30 mouse cellular contexts compared by ENCODE assay signal in the genomic region with DNA sequence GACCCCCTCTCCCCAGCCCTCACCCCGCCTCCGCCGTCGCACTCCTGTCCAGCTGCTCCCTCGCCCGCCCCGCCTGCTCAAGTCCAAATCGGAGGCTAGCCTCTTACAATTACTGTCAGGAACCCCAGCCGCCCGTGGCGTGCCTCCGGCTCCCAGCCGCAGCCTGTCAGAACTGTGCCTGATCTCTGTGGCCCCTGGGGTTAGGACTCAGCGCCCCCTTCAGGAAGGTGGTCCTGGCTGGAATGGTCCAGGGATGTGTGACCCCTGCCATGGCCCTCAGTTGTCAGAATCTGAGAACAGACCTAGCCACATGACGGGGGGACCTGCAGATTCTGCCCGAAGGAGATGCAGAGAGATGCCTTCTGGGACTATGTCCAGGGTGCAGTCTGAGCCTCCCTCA. TPM values are rescaled to one million over a fixed set of nuclear protein-coding genes. Genes with fewer than 3 reads are reported as not detected.
DNase-seq lines count a peak whose midpoint lies in the region; ATAC-seq and TF ChIP-seq lines count a peak whose summit lies in the region.
"Had no signal": no experiment of that assay in that cellular context is flagged by ENCODE, and none has a peak within 500 bp of the region (broad histone marks: within the 10 kb centered on the region; RNA-seq: fewer than 3 reads in every experiment).

No protein-coding gene starts in this region.

- no peak for DNase-seq in hindbrain, embryonic 11.5 days (ENCODE audit: low spot score)
- DNase-seq in hindbrain, embryonic 14.5 days (ENCODE audit: low spot score), result no peak
- DNase-seq in liver, embryonic 14.5 days (ENCODE audit: low read depth in 3 of 3, low spot score in 3 of 3), result no peak
- DNase-seq in liver, embryonic 11.5 days (ENCODE audit: low spot score), result no peak
- DNase-seq in ZHBTc4 (ENCODE audit: low read depth, low spot score), result peak; percentile 54
- DNase-seq in right cerebral cortex, postnatal 4 days, result no peak
- DNase-seq: adrenal gland, adult 8-10 months; cerebellum, adult 2 months; cerebellum, postnatal 25 days; forebrain, postnatal 0 days; heart, postnatal 14 days; kidney, adult 9 months; kidney, postnatal 14 days; liver; lung, postnatal 4 days; right cerebral cortex, adult 18-20 months; thymus, postnatal 14 days had no signal

- no peaks in the 10 kb centered on the region for H3K9me3 ChIP-seq in hindbrain, embryonic 11.5 days (ENCODE audit: control insufficient read depth, low read length)
- H3K9me3 ChIP-seq in hindbrain, embryonic 14.5 days (ENCODE audit: control insufficient read depth, low read length), result no peaks in the 10 kb centered on the region
- H3K9me3 ChIP-seq in liver, embryonic 14.5 days (ENCODE audit: control insufficient read depth, low read length), result no peaks in the 10 kb centered on the region
- no peaks in the 10 kb centered on the region for H3K9me3 ChIP-seq in liver, embryonic 11.5 days (ENCODE audit: control insufficient read depth, low read length)
- H3K9me3 ChIP-seq in E14TG2a.4 (ENCODE audit: low read length), result no peaks in the 10 kb centered on the region
- H3K9me3 ChIP-seq: embryonic facial prominence, embryonic 10.5 days; embryonic facial prominence, embryonic 15.5 days; forebrain, embryonic 12.5 days; hindbrain, embryonic 13.5 days; midbrain, embryonic 12.5 days; neural tube, embryonic 15.5 days had no signal

- no peak overlapping the region for H3K27ac ChIP-seq in hindbrain, embryonic 11.5 days (ENCODE audit: low read depth, low read length)
- no peak overlapping the region for H3K27ac ChIP-seq in hindbrain, embryonic 14.5 days
- no peak overlapping the region for H3K27ac ChIP-seq in liver, embryonic 14.5 days
- no peak overlapping the region for H3K27ac ChIP-seq in liver, embryonic 11.5 days (ENCODE audit: low read depth, low read length)
- H3K27ac ChIP-seq: embryonic facial prominence, embryonic 10.5 days; embryonic facial prominence, embryonic 15.5 days; forebrain, embryonic 12.5 days; hindbrain, embryonic 13.5 days; midbrain, embryonic 12.5 days; neural tube, embryonic 15.5 days had no signal

- H3K27me3 ChIP-seq in hindbrain, embryonic 11.5 days (ENCODE audit: control insufficient read depth, insufficient read depth, low read length), result peaks cover 50% of the 10 kb centered on the region
- peaks cover 54% of the 10 kb centered on the region for H3K27me3 ChIP-seq in hindbrain, embryonic 14.5 days (ENCODE audit: control insufficient read depth, insufficient read depth, low read length)
- H3K27me3 ChIP-seq in liver, embryonic 14.5 days (ENCODE audit: control insufficient read depth, insufficient read depth, low read length), result peaks cover 34% of the 10 kb centered on the region
- H3K27me3 ChIP-seq in liver, embryonic 11.5 days (replicated peaks; ENCODE audit: control insufficient read depth, insufficient read depth, low read length), result peaks cover 53% of the 10 kb centered on the region
- H3K27me3 ChIP-seq in E14TG2a.4 (ENCODE audit: insufficient read depth, low read length), result peaks cover 31% of the 10 kb centered on the region

- ATAC-seq in hindbrain, embryonic 11.5 days (ENCODE audit: low FRiP score), result peak; percentile 33; the same call in 1 of the 2 replicates
- no peak for ATAC-seq in hindbrain, embryonic 14.5 days (ENCODE audit: low FRiP score)
- no peak for ATAC-seq in liver, embryonic 14.5 days (ENCODE audit: insufficient read depth)
- ATAC-seq in liver, embryonic 11.5 days (replicated peaks; ENCODE audit: low FRiP score), result no peak
- ATAC-seq: forebrain, postnatal 0 days had no signal

- H3K4me3 ChIP-seq in hindbrain, embryonic 11.5 days (ENCODE audit: low read depth, low read length), result no peak overlapping the region
- H3K4me3 ChIP-seq in hindbrain, embryonic 14.5 days (replicated peaks; ENCODE audit: low read length), result no peak overlapping the region
- H3K4me3 ChIP-seq in liver, embryonic 14.5 days (ENCODE audit: insufficient read depth in 1 of 2, low read depth in 2 of 2, low read length in 2 of 2), result no peak overlapping the region
- H3K4me3 ChIP-seq in liver, embryonic 11.5 days (ENCODE audit: low read depth, low read length), result no peak overlapping the region
- peak overlapping the region; percentile 68 for H3K4me3 ChIP-seq in E14TG2a.4 (replicated peaks; ENCODE audit: low read length)
- H3K4me3 ChIP-seq: embryonic facial prominence, embryonic 10.5 days; embryonic facial prominence, embryonic 15.5 days; forebrain, embryonic 12.5 days; hindbrain, embryonic 13.5 days; megakaryocyte, embryonic 14.5 days; midbrain, embryonic 12.5 days; neural tube, embryonic 15.5 days had no signal

- TF ChIP-seq CTCF in liver, embryonic 14.5 days (IDR thresholded peaks at IDR 0.05; ENCODE audit: low read depth), result 0 out of 2 replicates have a peak, but pooled peaks have one; percentile 10
- peak; percentile 38 for TF ChIP-seq CTCF in E14TG2a.4 (conservative IDR thresholded peaks at IDR 0.05; ENCODE audit: low read length)

- no peaks in the 10 kb centered on the region for H3K36me3 ChIP-seq in hindbrain, embryonic 11.5 days (ENCODE audit: control insufficient read depth, insufficient read depth, low read length)
- peaks cover 23% of the 10 kb centered on the region for H3K36me3 ChIP-seq in hindbrain, embryonic 14.5 days (replicated peaks; ENCODE audit: control insufficient read depth, insufficient read depth)
- peaks cover 14% of the 10 kb centered on the region for H3K36me3 ChIP-seq in liver, embryonic 14.5 days (replicated peaks; ENCODE audit: control insufficient read depth, insufficient read depth, low read depth)
- 0 out of 2 replicates have a peak, but pooled peaks cover 5% of the 10 kb centered on the region for H3K36me3 ChIP-seq in liver, embryonic 11.5 days (ENCODE audit: control insufficient read depth, insufficient read depth, low read length)
- peaks cover 79% of the 10 kb centered on the region for H3K36me3 ChIP-seq in E14TG2a.4 (ENCODE audit: insufficient read depth, low read length)

- peaks cover 9% of the 10 kb centered on the region for H3K4me1 ChIP-seq in hindbrain, embryonic 11.5 days (replicated peaks; ENCODE audit: control insufficient read depth, insufficient read depth, low read length)
- peaks cover under 1% of the 10 kb centered on the region; the same call in 1 of the 2 replicates for H3K4me1 ChIP-seq in hindbrain, embryonic 14.5 days (replicated peaks; ENCODE audit: control insufficient read depth, insufficient read depth, low read length)
- peaks cover 22 to 24% of the 10 kb centered on the region in 2 experiments for H3K4me1 ChIP-seq in liver, embryonic 14.5 days (replicated peaks; ENCODE audit: control insufficient read depth in 2 of 2, insufficient read depth in 2 of 2, low read length in 1 of 2)
- H3K4me1 ChIP-seq in liver, embryonic 11.5 days (replicated peaks; ENCODE audit: control insufficient read depth, insufficient read depth, low read length), result peaks cover 28% of the 10 kb centered on the region
- peaks cover 62% of the 10 kb centered on the region for H3K4me1 ChIP-seq in E14TG2a.4 (replicated peaks; ENCODE audit: low read depth, low read length)

- 51% methylated on average over 16 of the region's 16 CpGs for WGBS in hindbrain, embryonic 11.5 days
- WGBS in hindbrain, embryonic 14.5 days, result 53% methylated on average over 16 of the region's 16 CpGs
- 81% methylated on average over 16 of the region's 16 CpGs for WGBS in liver, embryonic 14.5 days (ENCODE audit: insufficient replicate concordance)
- WGBS in liver, embryonic 11.5 days, result 63% methylated on average over 16 of the region's 16 CpGs

- TF ChIP-seq EP300 in liver, embryonic 14.5 days (IDR thresholded peaks at IDR 0.05; ENCODE audit: low read depth), result no peak

- no peak overlapping the region for H3K4me2 ChIP-seq in hindbrain, embryonic 11.5 days (replicated peaks; ENCODE audit: low read depth, low read length)
- H3K4me2 ChIP-seq in hindbrain, embryonic 14.5 days (replicated peaks), result no peak overlapping the region
- no peak overlapping the region for H3K4me2 ChIP-seq in liver, embryonic 14.5 days (ENCODE audit: low read depth)
- no peak overlapping the region for H3K4me2 ChIP-seq in liver, embryonic 11.5 days
- H3K4me2 ChIP-seq: embryonic facial prominence, embryonic 15.5 days; forebrain, embryonic 12.5 days; hindbrain, embryonic 13.5 days; midbrain, embryonic 12.5 days; neural tube, embryonic 15.5 days had no signal

- H3K9ac ChIP-seq in hindbrain, embryonic 11.5 days (ENCODE audit: low read depth, low read length), result no peak overlapping the region
- no peak overlapping the region for H3K9ac ChIP-seq in hindbrain, embryonic 14.5 days
- H3K9ac ChIP-seq in liver, embryonic 14.5 days (replicated peaks), result no peak overlapping the region
- H3K9ac ChIP-seq in liver, embryonic 11.5 days (ENCODE audit: low read depth, low read length), result no peak overlapping the region
- H3K9ac ChIP-seq: embryonic facial prominence, embryonic 15.5 days; forebrain, embryonic 12.5 days; forebrain, postnatal 0 days; hindbrain, embryonic 13.5 days; midbrain, embryonic 12.5 days; neural tube, embryonic 15.5 days had no signal

RNA-seq across cellular contexts. Expression of a gene that starts 1.7 kb away (rescaled TPM):
- polyA plus RNA-seq in hindbrain, embryonic 11.5 days (2014; fragmentation: Nextera tagmentation; extraction: Ambion mirVana), result 0.18 and 0.28 TPM in 2 replicates
- 0.94 and 0.95 TPM in 2 replicates for polyA plus RNA-seq in hindbrain, embryonic 14.5 days (2014; fragmentation: Nextera tagmentation; extraction: Ambion mirVana)
- polyA plus RNA-seq in liver, embryonic 14.5 days (2012; rRNA removed), result 0.68 and 0.93 TPM in 2 replicates
- 0.15 and 0.16 TPM in 2 replicates for polyA plus RNA-seq in liver, embryonic 14.5 days (2014; fragmentation: Nextera tagmentation; extraction: Ambion mirVana)
- 0.90 and 1.3 TPM in 2 replicates for polyA plus RNA-seq in liver, embryonic 11.5 days (2014; fragmentation: Nextera tagmentation; extraction: Ambion mirVana)

RNA-seq across cellular contexts. Expression of a gene that starts 38.1 kb away (rescaled TPM):
- polyA plus RNA-seq in hindbrain, embryonic 11.5 days (2014; fragmentation: Nextera tagmentation; extraction: Ambion mirVana), result 1.4 and 2.0 TPM in 2 replicates
- 0.25 and 0.40 TPM in 2 replicates for polyA plus RNA-seq in hindbrain, embryonic 14.5 days (2014; fragmentation: Nextera tagmentation; extraction: Ambion mirVana)
- 1.2 and 1.5 TPM in 2 replicates for polyA plus RNA-seq in liver, embryonic 14.5 days (2012; rRNA removed)
- polyA plus RNA-seq in liver, embryonic 14.5 days (2014; fragmentation: Nextera tagmentation; extraction: Ambion mirVana), result 1.2 and 1.9 TPM in 2 replicates
- 4.1 and 5.3 TPM in 2 replicates for polyA plus RNA-seq in liver, embryonic 11.5 days (2014; fragmentation: Nextera tagmentation; extraction: Ambion mirVana)

RNA-seq across cellular contexts. Expression of a gene that starts 41.8 kb away (rescaled TPM):
- 4.0 and 4.6 TPM in 2 replicates for polyA plus RNA-seq in hindbrain, embryonic 11.5 days (2014; fragmentation: Nextera tagmentation; extraction: Ambion mirVana)
- 10.0 and 10.9 TPM in 2 replicates for polyA plus RNA-seq in hindbrain, embryonic 14.5 days (2014; fragmentation: Nextera tagmentation; extraction: Ambion mirVana)
- 4.5 and 4.7 TPM in 2 replicates for polyA plus RNA-seq in liver, embryonic 14.5 days (2012; rRNA removed)
- 2.6 and 4.8 TPM in 2 replicates for polyA plus RNA-seq in liver, embryonic 14.5 days (2014; fragmentation: Nextera tagmentation; extraction: Ambion mirVana)
- polyA plus RNA-seq in liver, embryonic 11.5 days (2014; fragmentation: Nextera tagmentation; extraction: Ambion mirVana), result 8.4 and 8.9 TPM in 2 replicates

RNA-seq across cellular contexts. Expression of a gene that starts 44.6 kb away (rescaled TPM):
- polyA plus RNA-seq in hindbrain, embryonic 11.5 days (2014; fragmentation: Nextera tagmentation; extraction: Ambion mirVana), result 2.7 and 4.3 TPM in 2 replicates
- polyA plus RNA-seq in hindbrain, embryonic 14.5 days (2014; fragmentation: Nextera tagmentation; extraction: Ambion mirVana), result not detected in 2 replicates
- 0.01 and 0.02 TPM in 2 replicates for polyA plus RNA-seq in liver, embryonic 14.5 days (2012; rRNA removed)
- polyA plus RNA-seq in liver, embryonic 14.5 days (2014; fragmentation: Nextera tagmentation; extraction: Ambion mirVana), result 0.05 TPM in 1 of 2 replicates, not detected in the other
- not detected in 2 replicates for polyA plus RNA-seq in liver, embryonic 11.5 days (2014; fragmentation: Nextera tagmentation; extraction: Ambion mirVana)
- polyA plus RNA-seq: cerebellum, adult 2 months; forebrain, embryonic 12.5 days; forebrain, postnatal 0 days; heart, embryonic 14.5 days; intestine, embryonic 14.5 days; limb, embryonic 11.5 days; liver, embryonic 16.5 days; neural tube, embryonic 15.5 days; spleen, adult 2 months had no signal
